Mouse (Mus musculus): ENCODE measurements at regions not wholly inside any gene's neighbourhood (a gene's known extent, or its start where the extent isn't known, plus 50 kb on each side); places are given as distances from the start of the nearest gene placed in this dataset.
"Not testable (repeated sequence)": the region's sequence is repeated elsewhere in the genome, so short reads cannot be mapped to it uniquely, and the experiment has no call there.

DNA sequence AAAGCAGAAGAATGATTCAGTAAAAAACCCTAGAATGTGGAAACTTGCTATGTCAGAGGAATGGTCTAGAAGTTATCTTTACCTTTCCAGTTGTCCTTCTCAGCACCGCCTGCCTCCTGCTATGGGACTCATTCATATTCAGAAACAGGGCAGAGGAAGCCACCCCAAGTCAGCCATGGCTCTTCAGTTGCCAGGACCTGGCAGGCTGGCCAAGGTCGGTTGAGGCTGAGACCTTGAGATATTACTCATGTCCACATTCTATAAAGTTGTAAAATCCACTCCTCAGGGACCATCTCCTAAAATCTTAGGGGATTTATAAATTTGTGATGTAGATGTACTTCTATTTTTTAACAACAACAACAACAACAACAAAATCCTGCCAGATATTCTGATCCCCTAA, 580.7 kb upstream of the Klhl29 start:
- no peak for DNase-seq (ENCODE audit: low spot score in 2 of 2)

GRCm38 (mm10) chr12:5955564-5955963, 580.1 kb upstream of the Klhl29 start:
- DNase-seq (ENCODE audit: low spot score in 2 of 2) = no peak

DNA sequence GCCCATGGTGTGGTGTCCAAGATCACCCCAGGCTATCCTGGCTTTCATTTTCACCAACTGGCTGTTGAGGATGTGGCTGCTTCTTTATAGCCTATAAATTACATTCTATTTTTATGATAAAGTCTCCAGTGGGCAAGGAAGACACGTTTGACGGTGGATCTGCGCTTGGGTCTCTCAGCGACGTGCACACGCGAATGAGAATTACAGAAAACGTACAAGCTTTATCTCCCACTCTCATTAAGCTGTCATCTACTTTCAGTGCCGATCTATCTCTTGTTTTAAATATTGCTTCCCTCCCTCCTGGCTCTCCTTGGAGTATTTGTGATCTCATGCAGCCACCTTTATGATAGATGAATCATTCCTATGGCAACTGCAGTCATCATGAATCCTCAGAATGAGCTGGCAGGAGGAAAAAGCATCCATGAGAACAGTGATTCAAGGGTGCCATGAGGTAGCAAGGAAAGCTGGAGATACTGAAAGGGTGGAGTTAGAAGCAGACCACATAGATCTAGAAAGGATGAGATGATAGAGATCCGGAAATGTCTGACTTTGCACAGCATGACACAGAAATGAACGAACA, 568.0 kb upstream of the Klhl29 start:
- no peak for DNase-seq (ENCODE audit: low spot score in 2 of 2)

- DNase-seq (ENCODE audit: low spot score in 2 of 2) = no peak
Observed at GRCm38 (mm10) chr12:5921262-5921661, 545.8 kb upstream of the Klhl29 start.

DNA sequence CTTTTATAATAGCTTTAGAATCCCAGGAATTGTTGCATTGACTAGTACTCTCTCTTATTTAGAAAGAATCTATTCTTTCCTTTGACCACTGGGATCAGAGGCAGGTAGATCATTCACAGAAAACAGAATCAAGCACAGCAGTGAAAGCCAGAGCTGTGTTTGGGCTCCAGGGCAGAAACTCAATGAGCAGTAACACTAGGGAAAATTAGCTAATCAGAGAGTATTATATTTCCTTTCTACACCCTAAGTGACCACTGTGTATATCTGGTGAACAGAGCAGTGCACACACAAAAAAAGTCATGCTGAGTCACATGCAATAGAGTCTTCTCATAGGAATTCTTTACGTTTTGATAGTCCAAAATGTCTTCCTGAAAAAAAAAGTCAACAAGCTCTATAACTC, 542.5 kb upstream of the Klhl29 start:
- DNase-seq (ENCODE audit: low spot score in 2 of 2) = no peak

GRCm38 (mm10) chr12:5906251-5906650, 530.8 kb upstream of the Klhl29 start:
- DNase-seq (ENCODE audit: low spot score in 2 of 2) = no peak

DNA sequence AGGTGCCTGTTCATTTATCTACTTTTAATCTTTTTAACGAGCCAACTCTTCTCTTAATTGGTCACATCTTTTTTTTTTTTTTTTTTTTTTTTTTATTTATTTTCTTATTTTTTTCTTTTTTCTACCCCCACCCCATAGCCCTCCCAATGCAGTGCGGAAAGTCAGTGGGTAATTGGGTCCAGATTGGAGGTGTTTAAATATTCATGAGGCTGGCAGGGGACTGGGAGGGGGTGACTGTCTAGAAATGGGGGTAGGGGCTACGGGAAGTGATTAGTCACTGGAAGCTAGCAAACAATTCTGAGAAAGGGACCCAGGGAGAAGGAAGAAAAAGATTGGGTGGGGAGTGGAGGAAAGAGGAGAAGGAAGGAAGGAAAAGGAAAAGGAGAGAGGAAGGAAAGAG, 516.3 kb upstream of the Klhl29 start:
- not testable (repeated sequence) for DNase-seq (ENCODE audit: low spot score in 2 of 2)

- no peak for DNase-seq (ENCODE audit: low spot score in 2 of 2)
Observed at GRCm38 (mm10) chr12:5866701-5867100, 491.2 kb upstream of the Klhl29 start.

DNA sequence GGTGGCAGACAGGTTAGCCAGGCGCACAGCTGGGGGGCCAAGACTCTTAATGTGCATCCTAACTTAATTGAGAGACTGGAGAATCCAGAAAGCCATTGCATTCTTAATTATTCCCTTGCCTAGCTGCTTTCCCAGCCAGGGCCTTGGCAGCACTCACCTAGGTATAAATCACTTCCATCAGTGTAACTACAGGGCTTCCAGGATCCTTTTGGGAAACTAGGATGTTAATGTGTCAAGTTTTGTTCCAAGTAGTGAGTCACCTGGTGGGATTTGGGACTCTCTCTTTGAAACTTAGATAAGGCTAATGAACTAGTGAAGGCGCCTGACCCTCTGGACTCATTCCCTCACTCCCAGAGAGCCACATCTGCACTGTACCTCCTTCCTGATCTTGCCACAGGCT, 484.3 kb upstream of the Klhl29 start:
- DNase-seq (ENCODE audit: low spot score in 2 of 2) = no peak

DNA sequence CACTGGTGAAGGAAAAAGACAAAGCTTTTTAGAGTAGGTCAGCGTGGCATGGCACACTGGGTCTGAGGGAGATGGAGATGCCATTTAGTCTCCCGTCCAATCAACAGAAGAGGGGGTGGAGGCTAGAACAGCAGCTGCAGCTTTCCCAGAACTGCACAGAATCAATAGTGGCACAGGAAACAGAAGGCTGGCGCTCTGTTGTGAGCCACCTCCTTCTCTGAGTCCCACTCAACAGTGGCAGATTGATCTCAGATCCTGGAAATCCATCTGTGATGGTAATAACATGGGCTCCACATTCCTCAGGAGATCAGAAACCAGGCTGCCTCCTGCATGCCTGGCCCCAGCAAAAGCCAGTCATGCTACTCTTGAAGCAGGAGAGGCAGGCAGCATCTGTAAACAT, 480.9 kb upstream of the Klhl29 start:
- DNase-seq (ENCODE audit: low spot score in 2 of 2) = peak; percentile 5 to 8

DNA sequence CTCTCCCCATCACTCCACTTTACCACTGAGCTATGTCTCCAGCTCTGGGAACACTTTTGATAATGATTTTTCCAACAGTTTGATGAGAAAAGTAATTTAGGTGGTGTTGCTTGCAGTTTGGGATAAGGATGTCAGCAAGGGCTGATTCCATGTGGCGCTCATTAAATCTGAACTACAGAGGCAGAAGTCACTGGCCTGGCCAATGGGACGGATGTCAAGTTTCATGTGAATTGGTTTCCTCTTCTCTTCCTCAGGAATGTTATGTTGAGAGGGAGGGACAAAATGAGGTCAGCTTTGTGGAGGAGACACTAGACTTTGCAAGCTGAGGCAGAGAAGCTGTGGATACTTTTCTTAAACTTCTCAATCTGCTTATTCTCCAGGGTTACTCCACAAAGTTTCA, 434.9 kb upstream of the Klhl29 start:
- no peak for DNase-seq (ENCODE audit: low spot score in 2 of 2)

- no peak for DNase-seq (ENCODE audit: low spot score in 2 of 2)
Observed at GRCm38 (mm10) chr12:5810009-5810408, 434.5 kb upstream of the Klhl29 start.

- DNase-seq (ENCODE audit: low spot score in 2 of 2) = no peak
Observed at GRCm38 (mm10) chr12:5807996-5808886, 432.8 kb upstream of the Klhl29 start.

DNA sequence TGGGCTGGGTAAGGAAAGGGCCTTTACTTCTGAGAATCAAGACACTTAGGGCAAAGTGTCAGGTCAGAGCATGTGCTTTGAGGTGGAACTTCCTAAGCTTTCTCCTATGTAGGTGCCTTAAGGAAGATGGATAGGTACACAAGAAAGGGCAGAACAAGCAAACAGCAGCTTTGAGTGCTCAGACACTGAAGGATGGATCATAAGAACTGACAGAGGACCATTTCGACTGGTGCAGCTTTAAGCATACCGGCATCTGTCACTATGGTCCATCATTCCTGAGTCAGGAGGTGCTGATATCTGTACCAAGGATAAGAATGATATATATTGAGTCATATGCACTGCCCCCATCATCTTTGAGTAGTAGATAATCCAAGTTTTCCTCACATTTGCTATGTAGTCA, 430.2 kb upstream of the Klhl29 start:
- no peak for DNase-seq (ENCODE audit: low spot score in 2 of 2)

DNA sequence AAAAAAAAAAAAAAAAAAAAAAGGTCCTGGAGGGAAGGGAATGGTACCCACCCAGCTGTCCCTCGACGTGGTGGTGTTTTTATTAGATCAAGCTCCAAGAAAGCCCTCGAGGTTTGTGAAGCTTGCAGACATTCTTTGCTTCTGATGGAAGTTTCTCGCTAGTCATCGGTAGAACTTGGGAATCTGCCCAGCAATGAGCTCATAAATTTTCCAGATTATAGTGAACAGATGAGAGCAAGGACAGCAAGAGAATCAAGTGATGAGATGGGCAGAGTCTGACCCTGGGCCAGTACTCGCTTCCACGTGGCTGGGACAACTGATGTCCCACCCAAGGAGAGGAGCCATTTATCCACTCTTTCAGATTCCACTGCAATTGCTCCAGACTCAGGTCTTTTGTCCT, 417.6 kb upstream of the Klhl29 start:
- DNase-seq (ENCODE audit: low spot score in 2 of 2) = no peak

- DNase-seq (ENCODE audit: low spot score in 2 of 2) = no peak
Observed at GRCm38 (mm10) chr12:5787074-5787813, 411.8 kb upstream of the Klhl29 start.

DNA sequence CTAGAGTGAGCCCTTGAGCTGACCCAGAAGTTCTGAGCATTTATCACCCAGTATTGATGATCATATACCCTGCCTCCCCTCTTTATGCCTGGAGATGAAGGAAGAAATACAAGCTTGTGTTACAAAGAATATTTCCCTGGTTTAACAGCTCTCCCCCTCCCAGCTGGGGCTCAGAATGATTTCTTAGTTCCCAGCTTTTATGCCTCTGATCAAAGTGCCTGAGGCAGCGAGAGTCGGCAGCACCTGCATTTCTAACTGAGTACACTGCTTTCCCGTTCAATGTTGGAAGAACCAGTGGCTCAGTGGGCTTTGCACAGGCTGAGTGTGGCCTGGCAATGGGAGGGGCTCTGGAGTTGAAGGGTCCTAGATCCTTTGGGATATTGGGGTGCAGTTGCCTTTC, 405.8 kb upstream of the Klhl29 start:
- DNase-seq (ENCODE audit: low spot score in 2 of 2) = no peak

DNA sequence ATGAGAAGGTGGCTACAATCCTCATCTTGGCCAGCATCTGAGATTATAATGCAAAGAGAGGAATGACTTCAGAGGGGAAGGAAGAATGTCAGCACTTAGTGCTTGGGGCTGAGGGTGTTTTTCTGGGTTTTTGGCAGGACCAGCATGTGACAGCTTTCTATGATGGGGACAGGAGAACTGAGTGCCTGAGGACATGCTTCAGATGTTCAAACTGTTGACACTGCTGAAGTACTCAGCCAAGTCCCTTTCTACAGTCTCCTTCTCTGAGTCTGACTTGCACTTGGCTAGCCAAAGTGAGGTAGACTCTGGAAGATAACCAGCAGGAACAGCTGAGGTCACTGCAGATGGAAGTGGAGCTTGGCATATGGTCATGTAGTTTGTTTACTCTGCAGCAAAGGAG, 402.1 kb upstream of the Klhl29 start:
- no peak for DNase-seq (ENCODE audit: low spot score in 2 of 2)

GRCm38 (mm10) chr12:5771399-5771978, 396.0 kb upstream of the Klhl29 start:
- no peak for DNase-seq (ENCODE audit: low spot score in 2 of 2)

- no peak for DNase-seq (ENCODE audit: low spot score in 2 of 2)
Observed at GRCm38 (mm10) chr12:5770531-5770930, 395.0 kb upstream of the Klhl29 start.

- no peak for DNase-seq (ENCODE audit: low spot score in 2 of 2)
Observed at GRCm38 (mm10) chr12:5764445-5765170, 389.1 kb upstream of the Klhl29 start.

DNA sequence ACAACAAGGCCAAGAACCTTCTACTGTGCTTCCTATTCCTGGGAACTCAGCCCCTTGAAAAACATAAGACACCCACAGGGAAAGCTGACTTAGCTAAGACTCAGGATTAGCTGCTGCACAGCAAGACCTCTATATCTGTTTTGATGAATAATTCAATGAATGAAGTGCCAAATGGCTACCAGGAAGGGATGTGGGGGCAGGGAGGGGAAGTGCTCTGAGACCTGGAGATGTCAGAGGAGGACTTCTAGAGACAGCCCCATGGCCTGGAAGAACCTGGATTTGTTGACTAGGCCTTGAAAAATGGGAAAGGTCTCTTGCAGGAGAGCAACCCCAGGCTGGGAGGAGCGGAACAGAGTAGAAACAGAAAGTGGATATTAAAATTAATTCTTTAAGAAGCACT, 388.5 kb upstream of the Klhl29 start:
- DNase-seq (ENCODE audit: low spot score in 2 of 2) = no peak
